Mouse (Mus musculus) kidney, postnatal 10 days (tissue): ENCODE results near the gene Anapc2.

Experiments used
- DNase-seq: peaks from one replicate; pipeline ENCODE4 v3.0.0; 2021; ENCODE audit warnings: mixed read lengths

The Anapc2 gene

GRCm38 (mm10) chr2:25273010-25273409 lies 732 bp downstream of the Anapc2 start:
- no peak for DNase-seq

GRCm38 (mm10) chr2:25278928-25279882 lies 6.9 kb downstream of the Anapc2 start:
- peak; percentile 91 for DNase-seq

- no peak for DNase-seq
Measured at GRCm38 (mm10) chr2:25285551-25285950, 13.3 kb downstream of the Anapc2 start.

GRCm38 (mm10) chr2:25286314-25286713 lies 14.0 kb downstream of the Anapc2 start:
- no peak for DNase-seq

- DNase-seq: peak; percentile 53
Measured at GRCm38 (mm10) chr2:25286837-25287636, 14.8 kb downstream of the Anapc2 start.

- no peak for DNase-seq
Measured at GRCm38 (mm10) chr2:25287927-25288649, 15.8 kb downstream of the Anapc2 start, which contains the start of gene Tmem210. TSS of gene Tmem210 (plus strand) at chr2:25288145.

- DNase-seq: no peak
Measured at GRCm38 (mm10) chr2:25288734-25289345, 16.6 kb downstream of the Anapc2 start.

GRCm38 (mm10) chr2:25289651-25290050 lies 17.4 kb downstream of the Anapc2 start, which contains the start of gene Lrrc26:
TSS of gene Lrrc26 (plus strand) at chr2:25289915.
- DNase-seq: peak; percentile 81

GRCm38 (mm10) chr2:25290101-25290815 lies 18.0 kb downstream of the Anapc2 start:
- peak; percentile 46 for DNase-seq

- DNase-seq: peak; percentile 43
Measured at GRCm38 (mm10) chr2:25290816-25291130, 18.5 kb downstream of the Anapc2 start.

- peak; percentile 36 for DNase-seq
Measured at GRCm38 (mm10) chr2:25291184-25292053, 19.1 kb downstream of the Anapc2 start.

GRCm38 (mm10) chr2:25292054-25292544 lies 19.8 kb downstream of the Anapc2 start:
- peak; percentile 50 for DNase-seq

GRCm38 (mm10) chr2:25292856-25293255 lies 20.6 kb downstream of the Anapc2 start:
- peak; percentile 89 for DNase-seq

- no peak for DNase-seq
Measured at GRCm38 (mm10) chr2:25293706-25294105, 21.4 kb downstream of the Anapc2 start.

- no peak for DNase-seq
Measured at GRCm38 (mm10) chr2:25297093-25297492, 24.8 kb downstream of the Anapc2 start.

GRCm38 (mm10) chr2:25298046-25298445 lies 25.8 kb downstream of the Anapc2 start:
- no peak for DNase-seq

GRCm38 (mm10) chr2:25303452-25303851 lies 31.2 kb downstream of the Anapc2 start:
- DNase-seq: no peak

GRCm38 (mm10) chr2:25303931-25304656 lies 31.8 kb downstream of the Anapc2 start:
- no peak for DNase-seq

- DNase-seq: peak; percentile 56
Measured at GRCm38 (mm10) chr2:25304657-25305541, 32.6 kb downstream of the Anapc2 start.
